Mouse (Mus musculus): ENCODE results near the gene Apbb1ip. TPM values are rescaled to one million over a fixed set of nuclear protein-coding genes. Genes with fewer than 3 reads are reported as not detected.
"Not testable (repeated sequence)": the region's sequence is repeated elsewhere in the genome, so short reads cannot be mapped to it uniquely, and the experiment has no call there.

Apbb1ip gene
- polyA plus RNA-seq, 1 experiment from 2014 or later, result 3.1 TPM

DNA sequence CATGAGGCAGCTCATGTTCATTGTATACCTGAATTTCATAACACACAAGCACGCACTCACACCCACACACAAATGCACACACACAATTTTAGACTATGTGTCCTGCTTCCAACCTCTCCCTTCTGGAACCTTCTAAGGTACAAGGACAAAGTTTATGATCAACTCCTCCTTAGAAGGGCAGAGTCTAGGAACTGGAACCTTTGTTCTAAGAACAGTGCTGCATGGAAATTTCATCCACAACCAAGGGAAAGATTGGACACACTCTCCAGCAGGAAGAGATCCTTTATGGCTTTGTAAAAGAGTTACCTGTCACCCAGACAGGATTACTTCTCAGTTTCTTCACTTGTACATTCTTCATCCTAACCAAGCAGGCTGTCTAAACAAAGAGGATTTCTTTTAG is 99.3 kb downstream of the Apbb1ip start:
- ATAC-seq (ENCODE audit: low read depth), result no peak
- no peak overlapping the region for H3K4me3 ChIP-seq (ENCODE audit: low read depth, low read length)
- H3K4me2 ChIP-seq (ENCODE audit: low read depth, low read length), result no peak overlapping the region
- no peaks in the 10 kb centered on the region for H3K9me3 ChIP-seq (ENCODE audit: control insufficient read depth, low read length)
- no peaks in the 10 kb centered on the region for H3K27me3 ChIP-seq (replicated peaks; ENCODE audit: control insufficient read depth, insufficient read depth, low read length)
- WGBS, result 91% methylated on average over 1 of the region's 1 CpGs
- no peaks in the 10 kb centered on the region for H3K4me1 ChIP-seq (ENCODE audit: control insufficient read depth, insufficient read depth, low read length)
- no peak for DNase-seq (ENCODE audit: low spot score)
- H3K9ac ChIP-seq (ENCODE audit: low read depth, low read length), result no peak overlapping the region
- H3K27ac ChIP-seq (replicated peaks; ENCODE audit: low read depth, low read length), result no peak overlapping the region
- H3K36me3 ChIP-seq (ENCODE audit: control insufficient read depth, insufficient read depth, low read length), result no peaks in the 10 kb centered on the region

DNA sequence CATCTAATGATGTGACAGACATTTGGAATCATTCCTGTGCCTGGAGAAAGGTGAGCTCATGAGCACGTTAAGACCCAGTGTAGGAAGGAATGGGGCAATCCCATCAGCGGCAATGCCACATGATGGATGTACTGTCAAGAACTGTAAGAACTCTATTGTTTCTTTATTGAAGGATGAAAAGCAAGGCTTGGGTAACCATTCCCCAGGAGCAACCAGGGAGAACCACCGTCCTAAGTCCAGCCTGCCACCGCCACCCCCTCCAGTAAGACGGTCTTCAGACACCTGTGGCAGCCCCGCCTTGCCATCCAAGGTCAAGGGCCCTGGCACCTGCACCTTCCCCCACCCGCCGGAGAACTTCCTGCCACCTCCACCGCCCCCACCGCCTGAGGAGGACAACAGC is 100.7 kb downstream of the Apbb1ip start:
- no peaks in the 10 kb centered on the region for H3K9me3 ChIP-seq (ENCODE audit: control insufficient read depth, low read length)
- WGBS, result 46% methylated on average over 8 of the region's 10 CpGs
- no peaks in the 10 kb centered on the region for H3K27me3 ChIP-seq (replicated peaks; ENCODE audit: control insufficient read depth, insufficient read depth, low read length)
- ATAC-seq (ENCODE audit: low read depth) (no peak), DNase-seq (ENCODE audit: low spot score) (no peak)
- H3K9ac ChIP-seq (ENCODE audit: low read depth, low read length), result no peak overlapping the region
- H3K36me3 ChIP-seq (ENCODE audit: control insufficient read depth, insufficient read depth, low read length), result no peaks in the 10 kb centered on the region
- H3K4me1 ChIP-seq (ENCODE audit: control insufficient read depth, insufficient read depth, low read length), result no peaks in the 10 kb centered on the region
- H3K4me2 ChIP-seq (ENCODE audit: low read depth, low read length), result no peak overlapping the region
- no peak overlapping the region for H3K27ac ChIP-seq (replicated peaks; ENCODE audit: low read depth, low read length)
- H3K4me3 ChIP-seq (ENCODE audit: low read depth, low read length), result no peak overlapping the region

DNA sequence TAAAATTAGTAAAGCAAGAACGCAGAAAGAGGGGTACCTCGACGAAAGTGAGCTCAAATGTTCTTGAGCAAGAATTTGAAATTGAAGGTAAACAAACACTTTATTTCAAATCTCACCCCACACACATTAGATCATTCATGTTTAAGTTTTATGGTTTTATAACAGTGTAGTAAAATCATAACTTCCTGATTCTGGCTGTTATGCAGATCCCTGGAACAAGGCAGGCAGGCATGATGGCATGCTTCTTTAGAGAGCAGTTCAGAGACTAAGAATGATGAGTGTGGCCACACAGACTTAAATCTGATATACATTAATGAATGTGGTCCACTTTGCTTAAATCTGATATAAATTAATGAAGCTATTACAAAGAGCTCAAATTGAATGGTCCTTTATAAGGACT is 102.7 kb downstream of the Apbb1ip start:
- ATAC-seq (ENCODE audit: low read depth), result no peak
- no peaks in the 10 kb centered on the region for H3K9me3 ChIP-seq (ENCODE audit: control insufficient read depth, low read length)
- no peak overlapping the region for H3K9ac ChIP-seq (ENCODE audit: low read depth, low read length)
- H3K4me2 ChIP-seq (ENCODE audit: low read depth, low read length), result no peak overlapping the region
- H3K4me3 ChIP-seq (ENCODE audit: low read depth, low read length), result no peak overlapping the region
- no peak for DNase-seq (ENCODE audit: low spot score)
- no peaks in the 10 kb centered on the region for H3K36me3 ChIP-seq (ENCODE audit: control insufficient read depth, insufficient read depth, low read length)
- no peak overlapping the region for H3K27ac ChIP-seq (replicated peaks; ENCODE audit: low read depth, low read length)
- 79% methylated on average over 3 of the region's 3 CpGs for WGBS
- no peaks in the 10 kb centered on the region for H3K4me1 ChIP-seq (ENCODE audit: control insufficient read depth, insufficient read depth, low read length)
- no peaks in the 10 kb centered on the region for H3K27me3 ChIP-seq (replicated peaks; ENCODE audit: control insufficient read depth, insufficient read depth, low read length)

- H3K27ac ChIP-seq (replicated peaks; ENCODE audit: low read depth, low read length), result no peak overlapping the region
- no peaks in the 10 kb centered on the region for H3K27me3 ChIP-seq (replicated peaks; ENCODE audit: control insufficient read depth, insufficient read depth, low read length)
- H3K36me3 ChIP-seq (ENCODE audit: control insufficient read depth, insufficient read depth, low read length), result no peaks in the 10 kb centered on the region
- no peak overlapping the region for H3K4me3 ChIP-seq (ENCODE audit: low read depth, low read length)
- no peaks in the 10 kb centered on the region for H3K4me1 ChIP-seq (ENCODE audit: control insufficient read depth, insufficient read depth, low read length)
- H3K9ac ChIP-seq (ENCODE audit: low read depth, low read length), result no peak overlapping the region
- ATAC-seq (ENCODE audit: low read depth) (no peak), DNase-seq (ENCODE audit: low spot score) (no peak)
- no peak overlapping the region for H3K4me2 ChIP-seq (ENCODE audit: low read depth, low read length)
- 27% methylated on average over 1 of the region's 1 CpGs for WGBS
- no peaks in the 10 kb centered on the region for H3K9me3 ChIP-seq (ENCODE audit: control insufficient read depth, low read length)
These were observed 104.9 kb downstream of the Apbb1ip start for GRCm38 (mm10) chr2:22878781-22879180.

- H3K9ac ChIP-seq (ENCODE audit: low read depth, low read length); H3K27ac ChIP-seq (replicated peaks; ENCODE audit: low read depth, low read length); H3K4me1 ChIP-seq (ENCODE audit: control insufficient read depth, insufficient read depth, low read length); ATAC-seq (ENCODE audit: low read depth); H3K36me3 ChIP-seq (ENCODE audit: control insufficient read depth, insufficient read depth, low read length); H3K27me3 ChIP-seq (replicated peaks; ENCODE audit: control insufficient read depth, insufficient read depth, low read length); DNase-seq (ENCODE audit: low spot score); H3K4me3 ChIP-seq (ENCODE audit: low read depth, low read length); H3K4me2 ChIP-seq (ENCODE audit: low read depth, low read length); H3K9me3 ChIP-seq (ENCODE audit: control insufficient read depth, low read length): not testable (repeated sequence)
- 83% methylated on average over 3 of the region's 3 CpGs for WGBS
These were observed 106.8 kb downstream of the Apbb1ip start for GRCm38 (mm10) chr2:22880726-22881125.

DNA sequence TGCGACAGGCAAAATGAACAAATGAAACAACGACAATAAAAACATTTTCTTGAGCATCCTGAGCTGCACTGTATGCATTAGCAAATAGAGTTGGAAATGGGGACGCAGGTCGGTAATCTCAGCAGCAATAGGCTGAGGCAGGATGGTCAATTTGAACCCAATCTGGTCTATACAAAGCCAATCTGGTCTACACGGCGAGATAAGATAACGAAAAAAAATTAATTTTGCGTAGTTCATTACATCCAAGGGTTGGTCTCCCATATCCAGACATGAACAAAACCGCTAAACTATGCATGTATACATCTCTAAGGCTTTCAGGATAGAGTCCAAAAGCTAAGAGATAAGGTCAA is 121.0 kb downstream of the Apbb1ip start:
- 25% methylated on average over 9 of the region's 9 CpGs for WGBS
- Histone ChIP-seq H3K9ac (ENCODE audit: low read depth, low read length) (peak overlapping the region; percentile 80), H3K4me3 (ENCODE audit: low read depth, low read length) (peak overlapping the region; percentile 94), H3K4me2 (ENCODE audit: low read depth, low read length) (peak overlapping the region; percentile 65), H3K9me3 (ENCODE audit: control insufficient read depth, low read length) (no peaks in the 10 kb centered on the region), H3K4me1 (ENCODE audit: control insufficient read depth, insufficient read depth, low read length) (peaks cover 5% of the 10 kb centered on the region; the same call in 1 of the 2 replicates), H3K27ac (replicated peaks; ENCODE audit: low read depth, low read length) (peak overlapping the region; percentile 74), H3K36me3 (ENCODE audit: control insufficient read depth, insufficient read depth, low read length) (no peaks in the 10 kb centered on the region), H3K27me3 (replicated peaks; ENCODE audit: control insufficient read depth, insufficient read depth, low read length) (no peaks in the 10 kb centered on the region)
- no peak for DNase-seq (ENCODE audit: low spot score)
- peak; percentile 5; the same call in 1 of the 2 replicates for ATAC-seq (ENCODE audit: low read depth)

DNA sequence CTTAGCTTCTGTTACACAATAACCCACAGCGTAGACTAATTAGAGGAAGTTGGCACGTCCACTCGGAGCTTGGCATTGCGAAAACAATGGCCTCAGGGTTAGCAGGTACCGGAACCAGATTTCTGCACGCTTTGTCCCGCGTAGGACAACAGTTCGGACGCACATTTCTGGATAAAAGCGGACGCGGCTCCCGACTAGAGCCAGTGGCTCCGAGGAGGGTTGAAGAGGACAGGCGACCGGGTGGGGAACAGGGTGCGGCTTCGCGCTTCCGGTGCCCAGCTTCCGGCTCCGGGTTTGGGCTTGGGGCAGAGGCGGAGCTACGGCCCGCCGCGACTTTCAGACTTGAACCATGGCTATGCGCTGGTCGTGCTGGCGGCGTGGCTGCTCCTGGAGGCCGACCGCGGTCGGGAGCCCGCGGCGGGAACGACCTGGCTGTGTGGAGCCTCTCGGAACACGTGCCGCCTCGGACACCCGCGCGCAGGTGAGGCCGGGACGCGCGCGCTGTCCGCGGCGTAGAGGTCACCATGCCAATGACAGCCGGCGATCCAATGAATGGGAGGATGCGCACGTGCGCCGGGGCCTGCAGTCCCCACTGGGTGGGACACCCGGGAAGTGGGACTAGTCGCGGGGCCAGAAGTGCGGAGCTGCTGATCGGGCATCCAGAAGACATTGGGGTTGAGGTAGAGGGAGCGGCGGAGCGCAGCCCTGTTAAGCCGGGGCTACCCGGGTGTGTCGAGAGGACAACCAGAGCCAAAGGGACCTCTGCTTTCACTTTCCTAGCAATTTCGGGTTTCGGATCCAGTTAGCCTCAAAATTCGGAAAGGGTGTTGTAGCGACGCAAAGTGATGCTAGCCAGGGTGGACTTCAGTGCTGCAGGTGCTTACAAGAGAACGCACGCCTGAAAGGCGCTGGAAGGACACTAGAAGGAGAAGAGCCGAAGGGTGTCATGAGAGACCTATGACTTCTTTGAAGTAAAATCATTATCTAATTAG is 121.7 kb downstream of the Apbb1ip start, which contains the start of gene Pdss1:
Pdss1 (plus strand) TSS at position 241 of the 992 bp plus-strand sequence.
- H3K9me3 ChIP-seq (ENCODE audit: control insufficient read depth, low read length), result no peaks in the 10 kb centered on the region
- ATAC-seq (ENCODE audit: low read depth), result peak; percentile 99
- peak within 1 kb of the TSS; percentile 74 for H3K27ac ChIP-seq (replicated peaks; ENCODE audit: low read depth, low read length)
- under 1% methylated on average over 63 of the region's 81 CpGs for WGBS
- no peaks in the 10 kb centered on the region for H3K27me3 ChIP-seq (replicated peaks; ENCODE audit: control insufficient read depth, insufficient read depth, low read length)
- H3K9ac ChIP-seq (ENCODE audit: low read depth, low read length), result peak within 1 kb of the TSS; percentile 80
- H3K36me3 ChIP-seq (ENCODE audit: control insufficient read depth, insufficient read depth, low read length), result no peaks in the 10 kb centered on the region
- DNase-seq (ENCODE audit: low spot score), result peak; percentile 94
- H3K4me2 ChIP-seq (ENCODE audit: low read depth, low read length), result peak within 1 kb of the TSS; percentile 65
- H3K4me1 ChIP-seq (ENCODE audit: control insufficient read depth, insufficient read depth, low read length), result peaks cover 5% of the 10 kb centered on the region; the same call in 1 of the 2 replicates
- H3K4me3 ChIP-seq (ENCODE audit: low read depth, low read length), result peak within 1 kb of the TSS; percentile 94

- no peak overlapping the region for H3K9ac ChIP-seq (ENCODE audit: low read depth, low read length)
- ATAC-seq (ENCODE audit: low read depth) (no peak), DNase-seq (ENCODE audit: low spot score) (no peak)
- no peak overlapping the region for H3K4me2 ChIP-seq (ENCODE audit: low read depth, low read length)
- no peaks in the 10 kb centered on the region for H3K4me1 ChIP-seq (ENCODE audit: control insufficient read depth, insufficient read depth, low read length)
- no peaks in the 10 kb centered on the region for H3K27me3 ChIP-seq (replicated peaks; ENCODE audit: control insufficient read depth, insufficient read depth, low read length)
- H3K36me3 ChIP-seq (ENCODE audit: control insufficient read depth, insufficient read depth, low read length), result peaks cover 36% of the 10 kb centered on the region
- H3K4me3 ChIP-seq (ENCODE audit: low read depth, low read length), result no peak overlapping the region
- WGBS, result 92% methylated on average over 3 of the region's 3 CpGs
- no peaks in the 10 kb centered on the region for H3K9me3 ChIP-seq (ENCODE audit: control insufficient read depth, low read length)
- no peak overlapping the region for H3K27ac ChIP-seq (replicated peaks; ENCODE audit: low read depth, low read length)
These were observed 130.1 kb downstream of the Apbb1ip start for GRCm38 (mm10) chr2:22903947-22904346.
